Mouse (Mus musculus) lung, embryonic 14.5 days (tissue): ENCODE measurements at regions not wholly inside any gene's neighbourhood (a gene's known extent, or its start where the extent isn't known, plus 50 kb on each side); places are given as distances from the start of the nearest gene placed in this dataset.

Experiments
- ATAC-seq: fragments of 200-750 bp; cut with Nextera tagmentation; 2 replicates; pipeline ENCODE4 v1.8.0; 2017; ENCODE audit warnings: mild to moderate bottlenecking, moderate TSS enrichment, moderate library complexity; ENCODE audit not compliant: insufficient read depth
- DNase-seq: peaks from one replicate; pipeline ENCODE4 v3.0.0-alpha.2; 2015
- H3K27ac ChIP-seq: fragments of 300-500 bp; sonication (generic); 2 replicates; pipeline ENCODE4 v1.5.1; 2014; ENCODE audit warnings: low read depth, mild to moderate bottlenecking, moderate library complexity
- H3K27me3 ChIP-seq: fragments of 300-500 bp; sonication (generic); 2 replicates; pipeline ENCODE4 v1.6.1; 2014; ENCODE audit warnings: low read length, control low read depth; ENCODE audit not compliant: insufficient read depth
- H3K36me3 ChIP-seq: fragments of 300-500 bp; sonication (generic); 2 replicates; pipeline ENCODE4 v1.6.1; 2014; ENCODE audit warnings: control low read depth; ENCODE audit not compliant: insufficient read depth
- H3K4me1 ChIP-seq: fragments of 300-500 bp; sonication (generic); 2 replicates; pipeline ENCODE4 v1.6.1; 2014; ENCODE audit warnings: antibody characterized with exemption, control low read depth; ENCODE audit not compliant: insufficient read depth
- H3K4me2 ChIP-seq: fragments of 300-500 bp; sonication (generic); 2 replicates; pipeline ENCODE4 v1.6.1; 2014; ENCODE audit warnings: mild to moderate bottlenecking
- H3K4me3 ChIP-seq: fragments of 300-500 bp; sonication (generic); 2 replicates; pipeline ENCODE4 v1.5.1; 2014; ENCODE audit warnings: low read depth, low read length
- H3K9ac ChIP-seq: fragments of 300-500 bp; sonication (generic); 2 replicates; pipeline ENCODE4 v1.6.1; 2014
- H3K9me3 ChIP-seq: fragments of 300-500 bp; sonication (generic); 2 replicates; pipeline ENCODE4 v1.6.1; 2016; ENCODE audit warnings: low read depth, low read length, control low read depth
- CTCF ChIP-seq: IDR thresholded peaks from 2 replicates; pipeline ENCODE4 v1.5.1; 2016; ENCODE audit warnings: antibody characterized with exemption, low read depth
- WGBS: fragments of 180-500 bp; shearing (Covaris S2); extraction: QIAGEN DNeasy Blood & Tissue Kit; methylation state at CpG from one replicate; pipeline ENCODE4 v1.1.7; 2014; 5-methylcytosine and 5-hydroxymethylcytosine counted together

- H3K9me3 ChIP-seq: no peaks in the 10 kb centered on the region
- no peak overlapping the region for H3K9ac ChIP-seq
- H3K4me1 ChIP-seq: no peaks in the 10 kb centered on the region
- no peak for TF ChIP-seq CTCF
- 48% methylated on average over 2 of the region's 2 CpGs for WGBS
- H3K4me2 ChIP-seq: no peak overlapping the region
- ATAC-seq: peak; percentile 78; the same call in 1 of the 2 replicates
- no peak overlapping the region for H3K27ac ChIP-seq
- no peak overlapping the region for H3K4me3 ChIP-seq
- peak; percentile 63 for DNase-seq
- no peaks in the 10 kb centered on the region for H3K27me3 ChIP-seq
- H3K36me3 ChIP-seq: no peaks in the 10 kb centered on the region
These were observed 1817.9 kb upstream of the Tmeff2 start for GRCm38 (mm10) chr1:49082555-49082954.

GRCm38 (mm10) chr1:49099573-49099972 is 1800.9 kb upstream of the Tmeff2 start:
- no peak for TF ChIP-seq CTCF
- no peaks in the 10 kb centered on the region for H3K4me1 ChIP-seq
- no peaks in the 10 kb centered on the region for H3K36me3 ChIP-seq
- H3K9me3 ChIP-seq: no peaks in the 10 kb centered on the region
- no peaks in the 10 kb centered on the region for H3K27me3 ChIP-seq
- no peak for DNase-seq
- H3K9ac ChIP-seq: no peak overlapping the region
- H3K27ac ChIP-seq: no peak overlapping the region
- no peak for ATAC-seq
- 30% methylated on average over 2 of the region's 2 CpGs for WGBS
- no peak overlapping the region for H3K4me2 ChIP-seq
- no peak overlapping the region for H3K4me3 ChIP-seq

GRCm38 (mm10) chr1:49109090-49109489 is 1791.4 kb upstream of the Tmeff2 start:
- no peak for ATAC-seq

GRCm38 (mm10) chr1:49109511-49109910 is 1790.9 kb upstream of the Tmeff2 start:
- H3K4me2 ChIP-seq: no peak overlapping the region
- DNase-seq (no peak), ATAC-seq (no peak)
- H3K9me3 ChIP-seq: no peaks in the 10 kb centered on the region
- no peaks in the 10 kb centered on the region for H3K36me3 ChIP-seq
- no peak overlapping the region for H3K4me3 ChIP-seq
- no peaks in the 10 kb centered on the region for H3K27me3 ChIP-seq
- H3K27ac ChIP-seq: no peak overlapping the region
- 73% methylated on average over 1 of the region's 1 CpGs for WGBS
- no peak for TF ChIP-seq CTCF
- no peaks in the 10 kb centered on the region for H3K4me1 ChIP-seq
- no peak overlapping the region for H3K9ac ChIP-seq

More at GRCm38 (mm10) chr1:49109090-49109489, 1791.4 kb upstream of the Tmeff2 start:
- WGBS: 35% methylated on average over 2 of the region's 2 CpGs
- no peak for DNase-seq
- Histone ChIP-seq H3K36me3 (no peaks in the 10 kb centered on the region), H3K27me3 (no peaks in the 10 kb centered on the region), H3K4me1 (no peaks in the 10 kb centered on the region), H3K9me3 (no peaks in the 10 kb centered on the region), H3K4me2 (no peak overlapping the region), H3K27ac (no peak overlapping the region), H3K4me3 (no peak overlapping the region), H3K9ac (no peak overlapping the region)
- no peak for TF ChIP-seq CTCF
